Mouse (Mus musculus) thymus, adult 2 months (tissue): ENCODE measurements around the gene Fer.

Source experiments
- CTCF ChIP-seq: fragments of 200-500 bp; IDR thresholded peaks from 2 replicates; pipeline ENCODE4 v1.5.1; 2012; ENCODE audit warnings: mild to moderate bottlenecking, control low read depth, low read length, moderate library complexity, borderline replicate concordance; ENCODE audit not compliant: control insufficient read depth, poor library complexity, insufficient read depth; ENCODE audit errors: extremely low read depth
- POLR2A ChIP-seq: fragments of 200-500 bp; IDR thresholded peaks from 2 replicates; pipeline ENCODE4 v1.6.1; 2012; ENCODE audit warnings: mild to moderate bottlenecking, low read length, control low read depth, moderate library complexity; ENCODE audit not compliant: control insufficient read depth, poor library complexity, insufficient read depth; ENCODE audit errors: extremely low read depth

- TF ChIP-seq CTCF (no peak), POLR2A (no peak)
These were observed 256.9 kb downstream of the Fer start for GRCm38 (mm10) chr17:64119697-64120288.
